Mouse (Mus musculus): ENCODE data around the gene Fam222a. TPM values are rescaled to one million over a fixed set of nuclear protein-coding genes. Genes with fewer than 3 reads are reported as not detected.

Fam222a gene
- total and polyA plus RNA-seq, 2 experiments from 2014 or later: 2.8 to 11.7 TPM

- no peaks in the 10 kb centered on the region for H3K9me3 ChIP-seq (ENCODE audit: low read length)
- no peak overlapping the region for H3K27ac ChIP-seq
- no peak for TF ChIP-seq CTCF (IDR thresholded peaks at IDR 0.05; ENCODE audit: low read depth)
- 31% methylated on average over 4 of the region's 4 CpGs for WGBS
- 0 out of 2 replicates have a peak, but pooled peaks cover 4% of the 10 kb centered on the region for H3K4me1 ChIP-seq (ENCODE audit: insufficient read depth, low read length)
- no peaks in the 10 kb centered on the region for H3K27me3 ChIP-seq (ENCODE audit: insufficient read depth, low read length)
- H3K4me3 ChIP-seq (ENCODE audit: low read length): no peak overlapping the region
- H3K4me2 ChIP-seq (ENCODE audit: low read depth, low read length): no peak overlapping the region
- H3K36me3 ChIP-seq (ENCODE audit: insufficient read depth, low read length): no peaks in the 10 kb centered on the region
- H3K9ac ChIP-seq (replicated peaks; ENCODE audit: low read length): no peak overlapping the region
- ATAC-seq (no peak), DNase-seq (ENCODE audit: low spot score) (peak; percentile 49)
Observed at GRCm38 (mm10) chr5:114538752-114539151, 29.1 kb upstream of the Fam222a start.

- no peak for ATAC-seq
- Histone ChIP-seq H3K27me3 (ENCODE audit: insufficient read depth, low read length) (no peaks in the 10 kb centered on the region), H3K4me2 (ENCODE audit: low read depth, low read length) (no peak overlapping the region), H3K4me3 (ENCODE audit: low read length) (no peak overlapping the region), H3K9ac (replicated peaks; ENCODE audit: low read length) (no peak overlapping the region), H3K27ac (no peak overlapping the region), H3K4me1 (ENCODE audit: insufficient read depth, low read length) (0 out of 2 replicates have a peak, but pooled peaks cover 4% of the 10 kb centered on the region), H3K36me3 (ENCODE audit: insufficient read depth, low read length) (no peaks in the 10 kb centered on the region), H3K9me3 (ENCODE audit: low read length) (no peaks in the 10 kb centered on the region)
- no peak for DNase-seq (ENCODE audit: low spot score)
- 69% methylated on average over 6 of the region's 6 CpGs for WGBS
- TF ChIP-seq CTCF (IDR thresholded peaks at IDR 0.05; ENCODE audit: low read depth): no peak
Observed at GRCm38 (mm10) chr5:114539766-114540165, 28.1 kb upstream of the Fam222a start.

GRCm38 (mm10) chr5:114541656-114542445 lies 26.0 kb upstream of the Fam222a start:
- 0 out of 2 replicates have a peak, but pooled peaks cover 4% of the 10 kb centered on the region for H3K4me1 ChIP-seq (ENCODE audit: insufficient read depth, low read length)
- ATAC-seq: no peak
- H3K9ac ChIP-seq (replicated peaks; ENCODE audit: low read length): no peak overlapping the region
- DNase-seq (ENCODE audit: low spot score): peak; percentile 56
- no peaks in the 10 kb centered on the region for H3K36me3 ChIP-seq (ENCODE audit: insufficient read depth, low read length)
- H3K9me3 ChIP-seq (ENCODE audit: low read length): no peaks in the 10 kb centered on the region
- TF ChIP-seq CTCF (IDR thresholded peaks at IDR 0.05; ENCODE audit: low read depth): no peak
- no peak overlapping the region for H3K4me2 ChIP-seq (ENCODE audit: low read depth, low read length)
- WGBS: 42% methylated on average over 15 of the region's 15 CpGs
- no peaks in the 10 kb centered on the region for H3K27me3 ChIP-seq (ENCODE audit: insufficient read depth, low read length)
- H3K4me3 ChIP-seq (ENCODE audit: low read length): no peak overlapping the region
- H3K27ac ChIP-seq: no peak overlapping the region

- Histone ChIP-seq H3K9ac (replicated peaks; ENCODE audit: low read length) (no peak overlapping the region), H3K4me2 (ENCODE audit: low read depth, low read length) (no peak overlapping the region), H3K4me3 (ENCODE audit: low read length) (no peak overlapping the region), H3K4me1 (ENCODE audit: insufficient read depth, low read length) (no peaks in the 10 kb centered on the region), H3K27ac (no peak overlapping the region), H3K27me3 (ENCODE audit: insufficient read depth, low read length) (no peaks in the 10 kb centered on the region), H3K9me3 (ENCODE audit: low read length) (no peaks in the 10 kb centered on the region), H3K36me3 (ENCODE audit: insufficient read depth, low read length) (no peaks in the 10 kb centered on the region)
- ATAC-seq (no peak), DNase-seq (ENCODE audit: low spot score) (no peak)
- WGBS: 88% methylated on average over 6 of the region's 6 CpGs
- no peak for TF ChIP-seq CTCF (IDR thresholded peaks at IDR 0.05; ENCODE audit: low read depth)
Observed at GRCm38 (mm10) chr5:114543656-114544055, 24.2 kb upstream of the Fam222a start.

GRCm38 (mm10) chr5:114544205-114544604 lies 23.6 kb upstream of the Fam222a start:
- Histone ChIP-seq H3K27me3 (ENCODE audit: insufficient read depth, low read length) (no peaks in the 10 kb centered on the region), H3K4me3 (ENCODE audit: low read length) (no peak overlapping the region), H3K9ac (replicated peaks; ENCODE audit: low read length) (no peak overlapping the region), H3K27ac (no peak overlapping the region), H3K9me3 (ENCODE audit: low read length) (no peaks in the 10 kb centered on the region), H3K4me1 (ENCODE audit: insufficient read depth, low read length) (no peaks in the 10 kb centered on the region), H3K36me3 (ENCODE audit: insufficient read depth, low read length) (no peaks in the 10 kb centered on the region), H3K4me2 (ENCODE audit: low read depth, low read length) (no peak overlapping the region)
- no peak for TF ChIP-seq CTCF (IDR thresholded peaks at IDR 0.05; ENCODE audit: low read depth)
- ATAC-seq: no peak
- 91% methylated on average over 4 of the region's 4 CpGs for WGBS
- DNase-seq (ENCODE audit: low spot score): no peak

GRCm38 (mm10) chr5:114545076-114545475 lies 22.7 kb upstream of the Fam222a start:
- 70% methylated on average over 9 of the region's 9 CpGs for WGBS
- H3K27me3 ChIP-seq (ENCODE audit: insufficient read depth, low read length): no peaks in the 10 kb centered on the region
- H3K9ac ChIP-seq (replicated peaks; ENCODE audit: low read length): no peak overlapping the region
- no peaks in the 10 kb centered on the region for H3K4me1 ChIP-seq (ENCODE audit: insufficient read depth, low read length)
- no peak for TF ChIP-seq CTCF (IDR thresholded peaks at IDR 0.05; ENCODE audit: low read depth)
- H3K9me3 ChIP-seq (ENCODE audit: low read length): no peaks in the 10 kb centered on the region
- DNase-seq (ENCODE audit: low spot score) (no peak), ATAC-seq (no peak)
- H3K4me3 ChIP-seq (ENCODE audit: low read length): no peak overlapping the region
- H3K36me3 ChIP-seq (ENCODE audit: insufficient read depth, low read length): no peaks in the 10 kb centered on the region
- no peak overlapping the region for H3K27ac ChIP-seq
- H3K4me2 ChIP-seq (ENCODE audit: low read depth, low read length): no peak overlapping the region

- ATAC-seq: no peak
- no peak for TF ChIP-seq CTCF (IDR thresholded peaks at IDR 0.05; ENCODE audit: low read depth)
- WGBS: 93% methylated on average over 10 of the region's 10 CpGs
Observed at GRCm38 (mm10) chr5:114548976-114549375, 18.8 kb upstream of the Fam222a start.

More at GRCm38 (mm10) chr5:114548976-114549375, 18.8 kb upstream of the Fam222a start:
- DNase-seq (ENCODE audit: low spot score): no peak
- Histone ChIP-seq H3K9me3 (ENCODE audit: low read length) (no peaks in the 10 kb centered on the region), H3K36me3 (ENCODE audit: insufficient read depth, low read length) (no peaks in the 10 kb centered on the region), H3K4me1 (ENCODE audit: insufficient read depth, low read length) (no peaks in the 10 kb centered on the region), H3K9ac (replicated peaks; ENCODE audit: low read length) (no peak overlapping the region), H3K27ac (no peak overlapping the region), H3K4me2 (ENCODE audit: low read depth, low read length) (no peak overlapping the region), H3K4me3 (ENCODE audit: low read length) (no peak overlapping the region), H3K27me3 (ENCODE audit: insufficient read depth, low read length) (no peaks in the 10 kb centered on the region)

Measured in hindbrain, postnatal 0 days (tissue).